Mouse (Mus musculus) liver, postnatal 0 days (tissue): ENCODE measurements around the gene Hps4.

Experiments
- CTCF ChIP-seq: sonication (generic); IDR thresholded peaks from 2 replicates; pipeline ENCODE4 v1.5.1; 2016; ENCODE audit warnings: antibody characterized with exemption, low read depth
- EP300 ChIP-seq: IDR thresholded peaks from 2 replicates; pipeline ENCODE4 v1.6.1; 2016; ENCODE audit warnings: antibody characterized with exemption, low read depth, mild to moderate bottlenecking

DNA sequence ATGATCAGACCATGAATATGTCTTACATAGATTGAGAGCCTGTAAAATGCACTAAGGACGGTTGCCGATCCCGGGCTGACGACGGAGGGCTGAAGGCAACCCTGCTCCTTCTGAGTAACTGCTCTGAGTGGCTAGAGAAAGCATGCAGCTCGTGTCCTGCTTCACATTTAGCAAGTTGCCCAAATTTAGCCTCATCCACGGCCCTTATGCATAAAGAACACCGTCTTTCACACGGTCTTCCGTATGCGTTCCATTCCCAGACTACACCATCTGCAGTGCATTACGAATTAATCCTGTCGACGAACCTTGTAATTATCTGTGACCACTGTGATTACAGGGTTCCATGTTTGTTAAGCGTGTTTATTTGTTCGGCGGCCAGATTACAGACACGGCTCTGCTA is 53.2 kb downstream of the Hps4 start:
- no peak for TF ChIP-seq CTCF
- no peak for TF ChIP-seq EP300
